Mouse (Mus musculus) intestine, embryonic 14.5 days (tissue): ENCODE results near the gene Olfr117. TPM values are rescaled to one million over a fixed set of nuclear protein-coding genes. Genes with fewer than 3 reads are reported as not detected.
"Not testable (repeated sequence)": the region's sequence is repeated elsewhere in the genome, so short reads cannot be mapped to it uniquely, and the experiment has no call there.

Experiments
- ATAC-seq: fragments of 200-750 bp; cut with Nextera tagmentation; replicated peaks from 2 replicates; pipeline ENCODE4 v1.8.0; 2017; ENCODE audit warnings: low read depth, moderate number of reproducible peaks, moderate TSS enrichment, moderate library complexity; ENCODE audit not compliant: low FRiP score, low TSS enrichment
- DNase-seq: peaks from one replicate; pipeline ENCODE4 v3.0.0-alpha.2; 2018; ENCODE audit warnings: low spot score
- H3K27ac ChIP-seq: fragments of 300-500 bp; sonication (generic); 2 replicates; pipeline ENCODE4 v1.5.1; 2014; ENCODE audit warnings: low read depth, mild to moderate bottlenecking, control low read depth
- H3K27me3 ChIP-seq: fragments of 300-500 bp; sonication (generic); replicated peaks from 2 replicates; pipeline ENCODE4 v1.6.1; 2014; ENCODE audit warnings: low read length, control low read depth; ENCODE audit not compliant: control insufficient read depth, insufficient read depth
- H3K36me3 ChIP-seq: fragments of 300-500 bp; sonication (generic); 2 replicates; pipeline ENCODE4 v1.6.1; 2014; ENCODE audit warnings: low read length, control low read depth; ENCODE audit not compliant: control insufficient read depth, insufficient read depth
- H3K4me1 ChIP-seq: fragments of 300-500 bp; sonication (generic); replicated peaks from 2 replicates; pipeline ENCODE4 v1.6.1; 2014; ENCODE audit warnings: low read length, control low read depth, mixed read lengths; ENCODE audit not compliant: control insufficient read depth, insufficient read depth
- H3K4me2 ChIP-seq: fragments of 300-500 bp; sonication (generic); 2 replicates; pipeline ENCODE4 v1.6.1; 2014; ENCODE audit warnings: low read length
- H3K4me3 ChIP-seq: fragments of 300-500 bp; sonication (generic); 2 replicates; pipeline ENCODE4 v1.5.1; 2014; ENCODE audit warnings: low read depth, low read length, control low read depth, mixed read lengths
- H3K9ac ChIP-seq: fragments of 300-500 bp; sonication (generic); 2 replicates; pipeline ENCODE4 v1.6.1; 2014; ENCODE audit warnings: mild to moderate bottlenecking, low read length
- H3K9me3 ChIP-seq: fragments of 300-500 bp; sonication (generic); 2 replicates; pipeline ENCODE4 v1.6.1; 2016; ENCODE audit warnings: low read length, control low read depth; ENCODE audit not compliant: control insufficient read depth
- WGBS: fragments of 180-500 bp; shearing (Covaris S2); extraction: QIAGEN DNeasy Blood & Tissue Kit; methylation state at CpG from one replicate; pipeline ENCODE4 v1.1.7; 2014; 5-methylcytosine and 5-hydroxymethylcytosine counted together
- polyA plus RNA-seq: library from polyadenylated mRNA; unstranded; fragments of >200 nt; fragmentation: Nextera tagmentation; extraction: Ambion mirVana; gene quantifications from 2 replicates; pipeline ENCODE4 v1.2.1, GENCODE M21; 2014

Gene Olfr117
- polyA plus RNA-seq, result not detected in 2 replicates

GRCm38 (mm10) chr17:37663682-37664081, at the start of gene Olfr117:
TSS of gene Olfr117 (minus strand) at chr17:37663782.
- no peak within 1 kb of the TSS for H3K9ac ChIP-seq
- no peaks in the 10 kb centered on the region for H3K9me3 ChIP-seq
- H3K27ac ChIP-seq, result no peak within 1 kb of the TSS
- H3K4me1 ChIP-seq, result no peaks in the 10 kb centered on the region
- 68% methylated on average over 1 of the region's 1 CpGs for WGBS
- ATAC-seq (no peak), DNase-seq (no peak)
- H3K4me3 ChIP-seq, result no peak within 1 kb of the TSS
- no peaks in the 10 kb centered on the region for H3K36me3 ChIP-seq
- H3K4me2 ChIP-seq, result no peak within 1 kb of the TSS
- H3K27me3 ChIP-seq, result no peaks in the 10 kb centered on the region

DNA sequence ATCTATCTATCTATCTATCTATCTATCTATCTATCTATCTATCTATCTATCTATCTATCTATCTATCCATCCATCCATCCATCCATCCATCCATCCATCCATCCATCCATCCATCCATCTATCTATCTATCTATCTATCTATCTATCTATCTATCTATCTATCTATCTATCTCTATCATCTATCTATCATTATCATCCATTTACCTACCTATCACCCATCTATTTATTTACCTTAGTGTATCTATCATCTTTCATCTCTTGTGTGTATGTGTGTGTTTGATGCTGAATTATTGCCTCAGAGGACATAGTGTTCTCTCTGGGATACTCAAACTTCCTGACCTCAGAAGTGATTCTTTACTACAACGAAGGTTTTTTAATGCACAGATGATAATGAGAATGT, 32.7 kb upstream of the Olfr117 start, which contains the start of gene Olfr119:
Gene Olfr119, plus strand, starts transcription at position 301 of the 400 bp plus-strand sequence.
- H3K9me3 ChIP-seq, H3K27me3 ChIP-seq, H3K4me3 ChIP-seq, H3K4me2 ChIP-seq, H3K36me3 ChIP-seq, H3K4me1 ChIP-seq, H3K27ac ChIP-seq, ATAC-seq, DNase-seq, H3K9ac ChIP-seq: not testable (repeated sequence)
- WGBS, result 58% methylated on average over 1 of the region's 1 CpGs

DNA sequence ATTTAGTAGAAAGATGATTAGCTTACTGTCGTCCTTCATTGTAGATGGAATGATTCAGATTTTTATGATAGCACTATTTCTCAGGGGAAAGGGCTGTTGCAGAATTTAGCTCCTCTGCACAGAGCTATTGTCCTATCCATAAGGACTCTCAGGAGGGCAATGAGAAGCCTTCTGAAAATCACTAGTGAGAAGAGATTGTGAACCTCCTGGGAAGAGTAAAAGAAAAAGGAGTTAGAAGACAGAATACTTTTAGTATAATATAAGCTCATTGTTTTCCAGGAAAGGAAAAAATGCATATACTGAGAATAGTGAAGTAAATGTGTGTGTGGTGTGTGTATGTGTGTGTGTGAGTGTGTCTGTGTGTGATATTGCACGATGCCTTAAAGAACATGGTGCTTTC, 3.1 kb upstream of the Olfr117 start, which contains the start of gene Olfr118:
Gene Olfr118, plus strand, starts transcription at position 301 of the 400 bp plus-strand sequence.
- Histone ChIP-seq H3K4me3 (no peak within 1 kb of the TSS), H3K4me1 (no peaks in the 10 kb centered on the region), H3K9me3 (no peaks in the 10 kb centered on the region), H3K9ac (no peak within 1 kb of the TSS), H3K4me2 (no peak within 1 kb of the TSS), H3K36me3 (no peaks in the 10 kb centered on the region), H3K27me3 (no peaks in the 10 kb centered on the region), H3K27ac (no peak within 1 kb of the TSS)
- DNase-seq, result no peak
- ATAC-seq, result no peak
- WGBS, result 62% methylated on average over 2 of the region's 2 CpGs

DNA sequence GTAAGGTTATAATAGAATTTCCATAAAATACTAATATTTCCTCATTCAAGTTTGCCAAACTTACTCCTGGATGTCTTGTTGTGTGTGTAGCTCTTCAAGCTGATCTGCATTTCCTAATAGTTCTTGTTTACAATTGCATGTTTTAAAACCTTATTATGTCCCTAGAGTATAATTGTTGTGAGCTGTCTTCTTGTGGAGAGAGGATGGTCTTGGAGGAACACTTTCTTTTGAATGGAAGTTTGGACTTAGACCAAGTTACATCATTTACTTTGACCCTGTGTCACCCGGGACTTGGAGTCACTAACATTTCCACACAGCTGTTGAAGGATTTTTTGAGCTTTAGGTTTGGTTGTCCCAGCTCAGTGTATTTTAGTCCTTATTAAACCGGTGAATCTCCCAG, 36.6 kb downstream of the Olfr117 start, which contains the start of the genes Olfr115 and Olfr116:
Gene Olfr115, minus strand, starts transcription at position 101 of the 400 bp plus-strand sequence.
Gene Olfr116, minus strand, starts transcription at position 191 of the 400 bp plus-strand sequence.
- WGBS, result 69% methylated on average over 2 of the region's 2 CpGs

More for the DNA sequence above, 36.6 kb downstream of the Olfr117 start, which contains the start of the genes Olfr115 and Olfr116:
- no peak within 1 kb of the TSS for H3K27ac ChIP-seq
- no peaks in the 10 kb centered on the region for H3K4me1 ChIP-seq
- no peak within 1 kb of the TSS for H3K4me2 ChIP-seq
- DNase-seq (no peak), ATAC-seq (no peak)
- H3K9me3 ChIP-seq, result no peaks in the 10 kb centered on the region
- H3K4me3 ChIP-seq, result no peak within 1 kb of the TSS
- H3K36me3 ChIP-seq, result no peaks in the 10 kb centered on the region
- H3K27me3 ChIP-seq, result no peaks in the 10 kb centered on the region
- H3K9ac ChIP-seq, result no peak within 1 kb of the TSS

Other genes with a start within 250 kb of the Olfr117 start
- not detected in 2 replicates for gene Olfr108, start 218.3 kb downstream of the Olfr117 start, polyA plus RNA-seq
- not detected in 2 replicates for gene Olfr109, start 204.9 kb downstream of the Olfr117 start, polyA plus RNA-seq
- not detected in 2 replicates for gene H2-M2, start 180.2 kb downstream of the Olfr117 start, polyA plus RNA-seq
- gene Olfr110, start 171.3 kb downstream of the Olfr117 start, polyA plus RNA-seq, result not detected in 2 replicates
- not detected in 2 replicates for gene Olfr111, start 155.8 kb downstream of the Olfr117 start, polyA plus RNA-seq
- not detected in 2 replicates for gene Olfr112, start 94.3 kb downstream of the Olfr117 start, polyA plus RNA-seq
- gene Olfr113, start 86.1 kb downstream of the Olfr117 start, polyA plus RNA-seq, result not detected in 2 replicates
- not detected in 2 replicates for gene Olfr114, start 71.0 kb downstream of the Olfr117 start, polyA plus RNA-seq
- gene Olfr115, start 36.7 kb downstream of the Olfr117 start, polyA plus RNA-seq, result not detected in 2 replicates
- not detected in 2 replicates for gene Olfr116, start 36.6 kb downstream of the Olfr117 start, polyA plus RNA-seq
- not detected in 2 replicates for gene Olfr118, start 3.2 kb upstream of the Olfr117 start, polyA plus RNA-seq
- gene Olfr119, start 32.8 kb upstream of the Olfr117 start, polyA plus RNA-seq, result not detected in 2 replicates
- gene Olfr120, start 58.0 kb upstream of the Olfr117 start, polyA plus RNA-seq, result not detected in 2 replicates
- gene Olfr121, start 85.1 kb upstream of the Olfr117 start, polyA plus RNA-seq, result not detected in 2 replicates
- not detected in 2 replicates for gene Olfr122, start 104.8 kb upstream of the Olfr117 start, polyA plus RNA-seq
- not detected in 2 replicates for gene Olfr123, start 129.7 kb upstream of the Olfr117 start, polyA plus RNA-seq
- not detected in 2 replicates for gene Olfr124, start 136.1 kb upstream of the Olfr117 start, polyA plus RNA-seq
- not detected in 2 replicates for gene Olfr125, start 169.2 kb upstream of the Olfr117 start, polyA plus RNA-seq
- not detected in 2 replicates for gene Olfr126, start 183.7 kb upstream of the Olfr117 start, polyA plus RNA-seq
- not detected in 2 replicates for gene Olfr127, start 236.7 kb upstream of the Olfr117 start, polyA plus RNA-seq